Mouse (Mus musculus) intestine, postnatal 0 days (tissue): ENCODE results near the gene Cenph. TPM values are rescaled to one million over a fixed set of nuclear protein-coding genes. Genes with fewer than 3 reads are reported as not detected.
"Not testable (repeated sequence)": the region's sequence is repeated elsewhere in the genome, so short reads cannot be mapped to it uniquely, and the experiment has no call there.

Source experiments
- ATAC-seq: fragments of 200-750 bp; cut with Nextera tagmentation; 2 replicates; pipeline ENCODE4 v1.8.0; 2017; ENCODE audit warnings: mild to moderate bottlenecking, moderate TSS enrichment, moderate library complexity
- H3K27ac ChIP-seq: fragments of 300-500 bp; sonication (generic); 2 replicates; pipeline ENCODE4 v1.5.1; 2014; ENCODE audit warnings: mild to moderate bottlenecking, low read depth, low read length, moderate library complexity
- H3K27me3 ChIP-seq: fragments of 300-500 bp; sonication (generic); replicated peaks from 2 replicates; pipeline ENCODE4 v1.6.1; 2014; ENCODE audit warnings: low read length, mixed read lengths; ENCODE audit not compliant: control insufficient read depth, insufficient read depth
- H3K36me3 ChIP-seq: fragments of 300-500 bp; sonication (generic); 2 replicates; pipeline ENCODE4 v1.6.1; 2014; ENCODE audit warnings: mild to moderate bottlenecking, moderate library complexity; ENCODE audit not compliant: control insufficient read depth, insufficient read depth
- H3K4me1 ChIP-seq: fragments of 300-500 bp; sonication (generic); replicated peaks from 2 replicates; pipeline ENCODE4 v1.6.1; 2014; ENCODE audit warnings: antibody characterized with exemption, low read length, mixed read lengths; ENCODE audit not compliant: control insufficient read depth, insufficient read depth
- H3K4me2 ChIP-seq: fragments of 300-500 bp; sonication (generic); replicated peaks from 2 replicates; pipeline ENCODE4 v1.6.1; 2014; ENCODE audit warnings: low read depth, mild to moderate bottlenecking, moderate library complexity
- H3K4me3 ChIP-seq: fragments of 300-500 bp; sonication (generic); 2 replicates; pipeline ENCODE4 v1.5.1; 2014; ENCODE audit warnings: low read depth, low read length
- H3K9ac ChIP-seq: fragments of 300-500 bp; sonication (generic); 2 replicates; pipeline ENCODE4 v1.6.1; 2014; ENCODE audit warnings: mild to moderate bottlenecking, low read depth, low read length
- H3K9me3 ChIP-seq: fragments of 300-500 bp; sonication (generic); 2 replicates; pipeline ENCODE4 v1.6.1; 2016; ENCODE audit warnings: mixed run types; ENCODE audit not compliant: control insufficient read depth
- CTCF ChIP-seq: sonication (generic); IDR thresholded peaks from 2 replicates; pipeline ENCODE4 v1.5.1; 2016; ENCODE audit warnings: low read depth, mild to moderate bottlenecking, control low read depth, antibody characterized with exemption, moderate library complexity
- WGBS: fragments of 180-500 bp; shearing (Covaris S2); extraction: QIAGEN DNeasy Blood & Tissue Kit; methylation state at CpG from one replicate; pipeline ENCODE4 v1.1.7; 2014; 5-methylcytosine and 5-hydroxymethylcytosine counted together
- polyA plus RNA-seq: library from polyadenylated mRNA; unstranded; fragments of >200 nt; fragmentation: Nextera tagmentation; extraction: Ambion mirVana; gene quantifications from 2 replicates; pipeline ENCODE4 v1.2.1, GENCODE M21; 2015

The Cenph gene
- polyA plus RNA-seq, 1 experiment from 2014 or later: 10.4 TPM

DNA sequence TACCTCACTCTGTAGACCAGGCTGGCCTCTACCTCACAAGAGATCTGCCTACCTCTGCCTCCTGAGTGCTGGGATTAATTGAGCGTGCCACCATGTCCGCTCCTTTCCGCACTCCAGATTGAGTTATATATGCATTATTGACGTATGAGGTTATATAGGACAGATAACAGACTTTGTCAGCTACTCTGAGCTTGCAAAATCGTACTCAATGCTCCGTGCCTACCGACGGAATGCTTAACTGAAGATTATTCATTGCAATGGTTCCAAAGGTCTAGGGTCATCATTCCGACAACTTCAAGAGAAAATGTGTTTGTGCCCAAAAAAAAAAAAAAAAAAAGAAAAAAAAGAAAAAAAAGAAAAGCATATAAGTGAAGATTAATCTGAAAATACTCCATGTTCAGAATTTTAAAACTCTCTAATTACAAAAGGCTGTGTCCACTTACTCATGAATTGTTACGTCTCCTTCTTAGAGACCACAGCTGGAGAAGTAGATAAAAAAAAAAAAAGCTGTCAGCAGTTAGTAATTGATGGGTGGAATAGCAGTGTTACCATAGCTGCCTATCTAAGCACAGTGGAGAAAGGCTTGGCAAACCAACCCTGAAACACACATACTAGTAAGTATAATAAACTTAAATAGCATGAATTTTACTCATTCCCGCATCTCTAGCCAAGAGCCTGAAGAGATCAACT lies 32.2 kb downstream of the Cenph start:
- Histone ChIP-seq H3K9ac (peak overlapping the region; percentile 71), H3K4me3 (peak overlapping the region; percentile 79), H3K9me3 (no peaks in the 10 kb centered on the region), H3K36me3 (peaks cover 4% of the 10 kb centered on the region; the same call in 1 of the 2 replicates), H3K27me3 (no peaks in the 10 kb centered on the region), H3K4me2 (peak overlapping the region; percentile 68), H3K27ac (peak overlapping the region; percentile 97), H3K4me1 (no peaks in the 10 kb centered on the region)
- peak; percentile 65 for ATAC-seq
- TF ChIP-seq CTCF: no peak
- 28% methylated on average over 11 of the region's 11 CpGs for WGBS

- 70% methylated on average over 5 of the region's 5 CpGs for WGBS
- peak overlapping the region; percentile 40 for H3K9ac ChIP-seq
- ATAC-seq: no peak
Measured at GRCm38 (mm10) chr13:100742831-100743230, 32.9 kb downstream of the Cenph start.

DNA sequence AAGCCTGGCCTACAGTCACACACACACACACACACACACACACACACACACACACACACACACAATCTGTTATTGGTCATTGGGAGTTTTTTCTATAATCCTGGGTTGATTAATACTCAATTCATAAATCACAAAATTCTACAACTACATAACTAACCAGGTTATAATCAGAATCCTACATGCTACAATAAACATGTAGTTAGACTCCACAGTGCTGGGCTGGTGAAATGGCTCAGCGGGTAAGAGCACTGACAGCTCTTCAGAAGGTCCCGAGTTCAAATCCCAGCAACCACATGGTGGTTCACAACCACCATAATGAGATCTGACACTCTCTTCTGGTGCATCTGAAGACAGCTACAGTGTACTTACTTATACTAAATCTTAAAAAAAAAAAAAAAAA lies 42.9 kb downstream of the Cenph start:
- Histone ChIP-seq H3K27me3 (no peaks in the 10 kb centered on the region), H3K9me3 (no peaks in the 10 kb centered on the region), H3K4me3 (no peak overlapping the region), H3K27ac (no peak overlapping the region), H3K4me2 (no peak overlapping the region), H3K9ac (no peak overlapping the region), H3K4me1 (no peaks in the 10 kb centered on the region), H3K36me3 (peaks cover 13% of the 10 kb centered on the region; the same call in 1 of the 2 replicates)
- WGBS: 96% methylated on average over 2 of the region's 2 CpGs
- ATAC-seq: no peak
- TF ChIP-seq CTCF: no peak

More at GRCm38 (mm10) chr13:100742831-100743230, 32.9 kb downstream of the Cenph start:
- no peaks in the 10 kb centered on the region for H3K27me3 ChIP-seq
- H3K9me3 ChIP-seq: no peaks in the 10 kb centered on the region
- H3K36me3 ChIP-seq: peaks cover 9% of the 10 kb centered on the region
- peak overlapping the region; percentile 70 for H3K27ac ChIP-seq
- no peak for TF ChIP-seq CTCF
- no peaks in the 10 kb centered on the region for H3K4me1 ChIP-seq
- peak overlapping the region; percentile 68 for H3K4me2 ChIP-seq
- peak overlapping the region; percentile 16 for H3K4me3 ChIP-seq

DNA sequence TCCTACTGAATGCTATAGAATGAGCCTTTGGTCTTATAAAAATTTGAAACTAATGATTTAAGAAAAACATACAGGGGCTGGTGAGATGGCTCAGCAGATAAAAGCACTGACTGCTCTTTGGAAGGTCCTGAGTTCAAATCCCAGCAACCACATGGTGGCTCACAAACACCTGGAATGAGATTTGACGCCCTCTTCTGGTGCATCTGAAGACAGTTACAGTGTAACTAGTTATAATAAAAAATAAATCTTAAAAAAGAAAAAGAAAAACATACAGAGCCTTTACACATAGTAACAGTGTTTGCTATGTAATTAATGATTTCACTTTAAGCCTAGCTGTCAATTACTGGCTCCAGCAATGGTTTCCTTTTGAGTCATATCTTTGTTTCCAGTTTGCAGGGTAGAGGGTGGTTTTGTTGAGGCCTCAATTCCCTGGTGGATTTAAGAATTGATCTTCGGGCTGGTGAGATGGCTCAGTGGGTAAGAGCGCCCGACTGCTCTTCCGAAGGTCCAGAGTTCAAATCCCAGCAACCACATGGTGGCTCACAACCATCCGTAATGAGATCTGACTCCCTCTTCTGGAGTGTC lies 44.1 kb downstream of the Cenph start:
- not testable (repeated sequence) for H3K9ac ChIP-seq, H3K9me3 ChIP-seq, H3K27ac ChIP-seq, H3K27me3 ChIP-seq, H3K4me1 ChIP-seq, ATAC-seq, H3K4me3 ChIP-seq
- whole genome bisulfite sequencing: 91% methylated on average over 5 of the region's 6 CpGs
- peak overlapping the region; percentile 80; the same call in 1 of the 2 replicates for H3K4me2 ChIP-seq
- TF ChIP-seq CTCF: peak; percentile 31
- peaks cover 13% of the 10 kb centered on the region; the same call in 1 of the 2 replicates for H3K36me3 ChIP-seq

GRCm38 (mm10) chr13:100730861-100731176 lies 44.9 kb downstream of the Cenph start, which contains the start of gene Cdk7:
Gene Cdk7, minus strand, starts transcription at chr13:100730939.
- TF ChIP-seq CTCF: no peak
- Histone ChIP-seq H3K9me3 (no peaks in the 10 kb centered on the region), H3K4me1 (no peaks in the 10 kb centered on the region), H3K4me2 (peak within 1 kb of the TSS; percentile 80), H3K27me3 (no peaks in the 10 kb centered on the region), H3K9ac (peak within 1 kb of the TSS; percentile 81), H3K4me3 (peak within 1 kb of the TSS; percentile 92), H3K27ac (peak within 1 kb of the TSS; percentile 94), H3K36me3 (peaks cover 11% of the 10 kb centered on the region; the same call in 1 of the 2 replicates)
- under 1% methylated on average over 19 of the region's 19 CpGs for WGBS
- ATAC-seq: peak; percentile 98

GRCm38 (mm10) chr13:100730153-100730860 lies 45.4 kb downstream of the Cenph start:
- Histone ChIP-seq H3K36me3 (peaks cover 11% of the 10 kb centered on the region; the same call in 1 of the 2 replicates), H3K27me3 (no peaks in the 10 kb centered on the region), H3K9ac (peak overlapping the region; percentile 81), H3K9me3 (no peaks in the 10 kb centered on the region), H3K27ac (peak overlapping the region; percentile 94), H3K4me2 (peak overlapping the region; percentile 80), H3K4me3 (peak overlapping the region; percentile 92), H3K4me1 (no peaks in the 10 kb centered on the region)
- under 1% methylated on average over 30 of the region's 30 CpGs for WGBS
- peak; percentile 78 for ATAC-seq
- no peak for TF ChIP-seq CTCF
